Mouse (Mus musculus) right cerebral cortex, postnatal 4 days (tissue): ENCODE data around the gene Gfod2.
A peak's percentile ranks its signal among the peaks of the same experiment; 100 is the strongest.

ENCODE experiments used
- DNase-seq: peaks from one replicate; pipeline ENCODE4 v3.0.0-alpha.2; 2022

Gfod2 gene

DNA sequence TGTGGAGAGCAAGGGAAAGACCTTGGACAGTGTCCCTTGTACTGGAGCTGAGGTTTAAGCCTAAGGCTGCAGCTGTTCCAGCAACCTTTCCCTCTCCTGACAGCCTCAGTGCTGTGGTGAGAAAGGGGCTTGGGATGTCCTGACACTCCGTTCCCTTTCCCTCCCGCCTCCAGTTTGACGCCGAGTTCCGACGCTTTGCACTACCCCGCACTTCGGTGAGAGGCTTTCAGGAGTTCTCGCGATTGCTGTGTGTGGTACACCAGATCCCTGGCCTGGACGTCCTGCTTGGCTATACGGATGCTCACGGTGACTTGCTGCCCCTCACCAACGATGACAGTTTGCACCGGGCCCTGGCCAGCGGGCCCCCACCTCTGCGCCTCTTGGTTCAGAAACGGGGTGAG, 56.5 kb downstream of the Gfod2 start:
- DNase-seq = no peak

DNA sequence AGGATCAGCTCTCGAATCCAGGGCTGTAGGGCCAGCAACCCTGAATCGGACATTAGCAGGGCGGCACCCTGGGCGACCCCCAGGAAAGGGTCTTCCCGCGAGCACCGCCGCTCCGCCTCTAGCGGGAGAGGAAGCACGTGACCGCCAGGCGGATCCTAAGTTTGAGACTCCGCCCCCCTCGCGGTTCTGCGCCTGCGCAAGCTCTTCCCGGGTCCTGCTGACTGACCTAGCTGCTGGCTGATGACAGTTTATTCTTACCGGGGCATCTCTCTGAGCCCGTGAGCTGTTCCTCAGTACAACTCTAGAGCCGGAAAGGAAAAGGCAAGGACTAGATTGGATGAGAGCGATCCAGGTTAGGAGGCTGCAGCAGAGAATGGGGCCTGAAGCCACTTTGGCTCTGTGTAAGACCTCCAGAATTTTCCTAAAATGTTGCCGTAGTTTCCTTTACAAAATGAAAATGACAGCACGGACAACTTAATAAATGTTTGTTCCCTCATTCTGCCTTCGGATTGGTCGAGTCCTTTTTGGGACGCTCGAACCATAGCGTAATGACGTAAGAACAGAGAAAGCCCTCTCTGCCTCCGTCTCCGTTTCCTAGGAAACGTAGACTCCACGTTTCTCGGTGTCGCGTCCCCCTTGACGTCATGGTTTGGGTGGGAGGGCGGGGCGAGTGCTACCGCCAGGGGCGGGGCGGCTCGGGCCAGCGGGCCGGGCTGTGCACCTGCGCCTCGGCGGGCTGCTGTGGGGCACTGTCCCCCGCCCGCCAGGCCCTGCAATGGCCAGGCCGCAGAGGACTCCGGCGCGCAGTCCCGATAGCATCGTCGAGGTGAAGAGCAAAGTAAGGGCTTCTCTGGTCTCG, 57.3 kb downstream of the Gfod2 start, which contains the start of the genes Acd and Pard6a:
Gene Acd, minus strand, starts transcription at position 137 of the 859 bp plus-strand sequence.
Gene Pard6a, plus strand, starts transcription at position 183 of the 859 bp plus-strand sequence.
- peak; percentile 98 for DNase-seq

DNA sequence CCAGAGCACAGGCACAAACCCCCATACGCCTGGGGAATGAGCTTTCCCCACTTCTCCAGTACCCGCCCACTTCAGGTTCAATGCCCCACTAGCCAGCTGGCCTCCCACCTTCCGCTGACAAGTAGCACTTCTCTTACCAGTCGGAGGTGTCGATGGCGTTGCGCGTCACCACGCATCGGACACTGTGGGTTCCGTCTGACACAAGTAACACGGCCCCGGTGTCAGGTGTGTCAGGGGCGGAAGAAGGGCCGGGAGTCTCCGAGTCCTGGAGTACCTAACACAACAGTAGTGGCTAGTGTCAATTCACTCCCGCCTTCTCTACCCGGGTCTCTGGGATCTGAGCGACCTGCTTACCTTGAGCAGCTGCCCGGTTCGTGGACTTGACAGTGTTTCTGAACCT, 57.9 kb downstream of the Gfod2 start:
- peak; percentile 50 for DNase-seq

DNA sequence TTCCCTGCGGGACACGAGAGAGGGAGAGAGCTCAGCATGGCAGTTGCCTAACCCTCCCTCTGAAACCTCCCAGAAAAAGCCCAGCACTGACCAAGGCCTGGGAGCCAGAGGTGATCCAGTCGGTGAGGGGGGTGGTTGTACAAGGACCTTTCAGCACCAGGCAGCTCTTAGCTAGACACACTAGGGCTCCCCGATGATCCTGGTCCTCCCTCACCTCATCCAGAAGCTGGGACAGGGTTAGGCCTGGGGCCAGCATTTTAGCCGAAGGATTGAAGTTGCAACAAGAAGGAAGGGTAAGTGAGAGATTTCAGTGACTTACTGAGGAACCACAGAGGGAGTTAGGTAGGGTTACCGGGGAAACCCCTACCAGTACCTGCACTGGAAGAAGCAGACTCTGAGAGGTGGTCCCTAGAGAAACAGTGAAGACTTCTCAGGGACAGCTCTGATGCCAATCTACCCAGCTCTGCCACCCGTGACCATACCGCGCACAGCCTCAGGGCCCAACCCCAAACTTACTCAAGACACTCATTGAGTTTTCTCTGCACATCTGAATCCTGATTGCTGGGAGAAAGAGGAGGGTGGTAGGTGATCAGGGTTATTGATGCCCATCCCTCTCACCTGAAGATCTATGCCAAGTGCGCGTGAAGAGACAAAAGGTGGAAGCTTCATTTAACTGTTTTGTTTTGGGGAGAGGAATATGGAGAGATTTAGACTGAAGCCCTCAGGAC, 58.8 kb downstream of the Gfod2 start:
- DNase-seq = no peak

DNA sequence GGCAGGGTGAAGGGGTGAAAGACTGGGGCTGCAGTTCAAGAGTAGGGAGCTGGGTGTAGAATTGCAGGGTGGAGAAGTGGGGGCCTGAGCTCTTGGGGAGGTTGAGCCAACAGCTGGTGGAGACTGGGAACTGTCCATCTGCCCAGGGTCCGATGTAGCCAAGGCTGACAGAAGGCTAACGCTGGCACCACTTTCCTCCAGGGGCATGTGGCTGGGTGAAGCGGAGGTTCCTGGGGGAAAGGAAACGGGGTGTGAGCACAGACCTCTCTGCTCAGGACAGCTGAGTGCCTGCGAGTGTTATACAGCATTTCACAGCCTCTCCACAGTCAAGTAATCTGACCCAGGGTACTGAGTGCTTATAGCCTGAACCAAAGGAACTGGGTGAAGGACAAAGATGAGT, 59.7 kb downstream of the Gfod2 start:
- DNase-seq = no peak

DNA sequence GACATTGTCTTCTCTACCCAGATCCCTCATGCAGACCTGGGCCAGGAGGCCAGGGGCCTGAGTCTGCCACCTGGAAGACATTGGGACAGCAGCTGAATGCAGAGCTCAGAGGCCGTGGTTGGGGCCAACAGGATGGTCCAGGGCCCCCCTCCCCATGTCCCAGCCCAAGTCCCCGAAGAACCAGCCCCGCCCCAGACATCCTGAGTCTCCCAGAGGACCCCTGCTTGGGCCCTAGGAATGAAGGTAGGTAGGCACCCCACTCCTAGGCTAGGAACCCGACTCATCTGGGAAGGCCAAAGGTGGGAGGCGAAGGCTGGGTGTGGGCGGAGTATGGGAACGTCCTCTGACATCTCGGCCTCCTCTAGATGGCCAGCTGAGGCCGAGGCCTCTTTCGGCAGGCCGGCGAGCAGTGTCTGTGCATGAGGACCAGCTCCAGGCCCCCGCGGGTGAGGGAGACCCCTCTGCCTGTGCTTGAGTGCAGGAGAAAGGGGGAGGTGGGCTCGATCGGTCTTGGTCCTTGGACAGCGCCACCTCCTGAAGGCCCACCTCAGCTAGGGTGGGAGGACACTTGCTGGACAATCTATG, 61.2 kb downstream of the Gfod2 start:
- DNase-seq = no peak

DNA sequence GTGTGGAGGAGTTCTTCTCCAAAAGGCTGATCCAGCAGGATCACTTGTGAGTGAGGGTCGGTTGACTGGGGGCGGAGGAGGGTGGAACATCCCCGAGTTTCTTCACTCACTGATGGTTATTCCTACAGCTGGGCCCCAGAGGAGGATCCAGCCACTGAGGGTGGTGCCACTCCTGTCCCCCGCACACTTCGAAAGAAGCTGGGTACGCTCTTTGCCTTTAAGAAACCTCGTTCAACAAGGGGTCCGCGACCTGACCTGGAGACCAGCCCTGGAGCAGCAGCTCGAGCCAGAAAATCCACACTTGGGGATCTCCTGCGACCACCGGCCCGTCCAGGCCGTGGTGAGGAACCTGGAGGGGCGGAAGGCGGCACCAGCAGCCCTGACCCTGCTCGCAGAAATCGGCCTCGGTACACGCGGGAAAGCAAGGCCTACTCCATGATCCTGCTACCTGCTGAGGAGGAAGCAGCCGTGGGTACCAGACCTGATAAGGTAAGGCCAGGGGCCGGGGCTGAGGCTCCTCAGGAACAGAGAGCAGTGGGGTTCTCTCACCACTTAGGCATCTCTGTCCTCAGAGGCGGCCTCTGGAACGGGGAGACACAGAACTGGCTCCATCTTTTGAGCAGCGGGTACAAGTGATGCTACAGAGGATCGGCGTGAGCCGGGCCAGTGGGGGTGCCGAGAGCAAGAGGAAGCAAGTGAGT, 63.2 kb downstream of the Gfod2 start:
- DNase-seq = no peak

DNA sequence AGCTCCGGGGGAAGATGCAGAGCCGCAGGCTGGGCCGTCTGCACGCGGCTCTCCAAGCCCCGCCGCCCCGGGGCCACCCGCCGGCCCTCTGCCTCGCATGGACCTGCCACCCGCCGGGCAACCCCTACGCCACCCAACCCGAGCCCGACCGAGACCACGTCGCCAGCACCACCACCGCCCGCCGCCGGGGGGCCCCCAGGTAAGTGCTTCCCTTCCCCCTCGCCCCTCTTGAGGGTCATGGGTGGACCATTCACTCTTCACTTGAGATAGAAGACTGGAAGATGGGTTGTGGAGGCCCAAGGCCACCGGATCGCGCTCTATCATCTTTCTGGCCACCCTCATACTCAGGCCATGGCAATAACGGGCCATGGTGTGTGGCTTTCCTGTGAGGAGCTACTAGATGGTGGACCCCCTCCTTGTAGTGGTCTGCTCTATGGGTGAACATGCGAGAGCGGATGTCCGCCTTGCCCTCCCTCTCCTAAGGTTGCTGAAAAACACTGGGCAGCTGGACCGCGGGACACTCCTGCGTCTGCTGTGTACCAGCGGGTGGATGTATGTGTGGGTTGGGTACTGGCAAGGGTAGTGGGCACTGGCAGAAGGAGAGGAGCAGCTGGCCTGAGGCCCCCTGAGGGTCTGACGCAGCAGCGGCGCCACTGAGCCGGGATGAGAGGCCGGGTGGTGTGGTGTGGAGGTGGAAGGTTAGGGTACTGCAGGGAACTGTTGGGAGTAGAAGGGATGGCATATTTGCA, 64.2 kb downstream of the Gfod2 start:
- peak; percentile 66 for DNase-seq

DNA sequence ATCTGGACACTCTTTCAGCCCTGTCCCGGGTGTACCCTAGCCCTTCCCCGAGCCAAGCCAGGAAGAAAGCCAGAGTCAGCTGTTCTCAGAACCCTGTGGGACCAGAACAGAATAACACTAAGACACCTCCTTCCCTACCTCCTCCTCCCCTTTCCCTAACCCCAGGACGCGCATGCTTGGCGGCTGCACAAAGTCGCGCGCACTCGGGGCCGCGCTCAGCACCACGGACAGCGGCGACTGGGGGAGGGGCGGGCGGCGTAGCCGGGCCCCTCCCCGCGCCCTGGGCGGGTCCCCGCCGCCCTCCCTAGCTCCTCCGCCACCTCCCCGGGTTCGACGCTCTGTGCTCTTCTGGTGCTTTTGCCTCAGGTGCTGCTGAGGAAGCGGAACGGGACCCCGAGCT, 64.8 kb downstream of the Gfod2 start:
- DNase-seq = peak; percentile 85

DNA sequence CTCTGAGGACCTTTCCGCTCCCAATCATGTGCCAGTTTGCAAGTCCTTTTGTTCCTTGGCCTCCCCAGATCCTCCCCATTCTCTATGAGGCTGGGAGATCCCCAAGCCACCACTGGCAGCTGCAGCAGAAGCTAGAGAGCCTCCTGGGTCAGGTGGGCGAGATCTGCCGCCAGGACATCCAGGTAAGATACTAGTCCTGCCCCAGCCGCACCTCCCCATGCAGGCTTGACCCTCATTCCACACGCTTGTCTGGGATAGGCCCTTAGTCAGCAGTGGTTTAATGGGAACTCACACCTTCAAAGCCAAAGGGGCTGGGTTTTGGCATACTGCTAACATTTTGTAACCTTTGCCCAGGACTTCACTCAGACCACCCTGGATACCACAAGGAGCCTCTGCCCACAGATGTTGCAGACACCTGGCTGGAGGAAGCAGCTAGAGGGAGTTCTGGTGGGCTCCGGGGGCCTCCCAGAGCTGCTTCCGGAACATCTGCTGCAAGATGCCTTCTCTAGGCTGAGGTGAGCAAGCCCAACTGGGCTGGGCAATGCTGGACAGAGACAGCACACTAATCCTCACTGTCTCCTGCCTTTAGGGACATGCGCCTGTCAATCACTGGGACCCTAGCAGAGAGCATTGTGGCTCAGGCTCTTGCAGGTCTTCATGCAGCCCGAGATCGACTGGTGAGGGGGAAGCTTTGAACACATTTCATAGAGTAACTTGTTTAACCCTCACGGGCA, 65.8 kb downstream of the Gfod2 start:
- DNase-seq = no peak

DNA sequence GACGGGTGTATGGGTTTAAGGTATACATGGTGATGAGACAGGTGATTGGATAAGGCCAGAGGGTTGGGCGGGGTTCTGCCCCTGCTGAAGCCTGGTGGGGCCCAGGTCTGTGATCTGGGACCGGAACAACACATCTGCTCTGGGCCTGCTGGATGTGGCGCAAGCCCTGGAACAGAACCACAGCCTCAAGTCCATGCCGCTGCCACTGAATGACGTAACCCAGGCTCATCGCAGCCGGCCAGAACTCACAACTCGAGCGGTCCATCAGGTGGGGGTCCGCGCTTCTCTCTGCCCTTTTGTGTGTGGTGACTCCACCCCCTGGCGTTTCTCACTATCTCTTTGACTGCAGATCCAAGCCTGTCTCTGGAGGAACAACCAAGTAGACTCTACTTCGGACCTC, 67.5 kb downstream of the Gfod2 start:
- no peak for DNase-seq

DNA sequence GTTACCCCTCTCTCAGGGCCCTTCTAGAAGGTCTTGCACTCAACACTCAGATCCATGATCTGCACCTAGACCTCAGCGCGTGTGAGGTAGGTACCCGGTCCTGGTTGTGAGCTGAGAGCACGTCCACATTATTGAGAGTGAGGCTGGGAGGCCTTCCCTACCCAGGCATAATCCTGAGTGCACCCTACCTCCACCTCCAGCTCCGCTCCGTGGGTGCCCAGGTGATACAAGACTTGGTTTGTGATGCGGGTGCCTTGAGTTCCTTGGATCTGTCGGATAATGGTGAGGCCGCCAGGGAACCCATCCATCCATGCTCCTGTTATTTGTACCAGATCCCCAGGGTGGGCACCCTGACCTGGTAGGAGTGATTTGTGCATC, 68.5 kb downstream of the Gfod2 start:
- no peak for DNase-seq

DNA sequence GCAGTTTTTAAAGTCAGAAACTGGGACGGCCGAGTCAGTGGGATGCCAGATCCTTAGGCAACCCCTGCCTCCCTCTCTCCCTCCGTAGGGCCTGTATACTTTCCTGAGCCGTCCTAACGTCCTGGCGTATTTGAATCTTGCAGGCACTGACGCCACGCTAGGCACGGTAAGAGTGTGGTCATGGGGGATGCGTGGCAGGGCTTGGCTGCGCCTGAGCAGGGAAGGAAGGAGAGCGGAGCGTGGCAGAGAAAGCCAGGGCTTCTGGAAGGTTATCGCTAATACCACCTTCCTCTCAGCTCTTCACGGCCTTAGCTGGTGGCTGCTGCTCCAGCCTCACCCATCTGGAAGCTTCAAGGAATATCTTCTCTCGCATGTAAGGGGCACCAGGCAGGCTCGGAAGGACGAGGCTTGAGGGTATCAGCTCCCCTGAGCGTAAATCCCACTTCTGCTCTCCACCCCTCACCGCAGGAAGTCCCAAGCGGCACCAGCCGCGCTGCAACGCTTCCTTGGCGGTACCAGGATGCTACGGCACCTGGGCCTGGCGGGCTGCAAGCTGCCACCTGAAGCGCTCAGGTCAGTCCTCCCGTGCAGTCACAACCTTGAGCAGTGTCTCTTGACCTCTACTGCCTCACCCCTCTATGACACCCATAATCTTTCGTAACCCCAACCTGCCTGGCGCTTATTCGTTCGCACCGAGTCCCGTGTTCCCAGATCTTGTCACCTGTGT, 69.0 kb downstream of the Gfod2 start:
- DNase-seq = no peak

DNA sequence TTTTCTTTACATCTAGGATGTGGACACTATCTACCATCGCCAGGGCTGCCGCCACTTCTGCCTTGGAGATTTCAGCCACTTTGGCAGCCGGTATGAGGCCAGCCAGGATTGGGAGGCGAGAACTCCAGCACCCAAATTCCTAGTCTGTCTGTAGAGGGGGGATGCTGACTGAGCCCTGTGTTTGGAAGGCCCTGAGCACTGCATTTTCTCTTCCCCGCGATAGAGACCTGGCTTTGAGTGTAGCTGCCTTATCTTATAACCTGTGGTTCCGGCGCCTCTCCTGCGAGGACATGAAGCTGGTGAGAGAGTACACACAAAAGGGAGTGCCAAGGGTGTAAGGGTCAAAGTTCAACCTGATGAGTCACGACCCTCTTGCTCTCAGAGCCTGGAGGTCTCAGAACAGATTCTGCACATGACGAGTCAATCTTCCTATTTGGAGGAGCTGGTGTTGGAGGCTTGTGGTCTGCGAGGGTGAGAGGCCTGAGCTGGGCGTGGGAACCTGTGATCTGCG, 70.2 kb downstream of the Gfod2 start:
- no peak for DNase-seq

DNA sequence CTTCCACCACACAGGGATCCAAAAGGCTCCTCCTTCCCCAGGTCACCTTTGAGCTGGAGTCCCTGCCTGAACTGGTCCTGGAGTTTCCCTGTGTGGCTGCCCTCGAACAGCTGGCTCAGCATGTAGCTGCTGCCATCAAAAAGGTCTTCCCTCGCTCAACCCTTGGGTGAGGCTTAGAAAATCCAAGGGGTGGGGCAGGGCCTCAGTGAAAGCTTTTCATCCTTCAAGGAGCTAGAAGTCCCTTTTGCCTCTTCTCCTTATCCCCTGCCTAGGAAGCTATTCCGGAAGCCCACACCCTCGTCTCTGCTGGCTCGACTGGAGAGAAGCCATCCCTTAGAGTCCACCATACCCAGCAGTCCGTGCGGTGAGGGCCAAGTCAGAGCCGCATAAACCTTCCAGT, 71.0 kb downstream of the Gfod2 start:
- DNase-seq = no peak

DNA sequence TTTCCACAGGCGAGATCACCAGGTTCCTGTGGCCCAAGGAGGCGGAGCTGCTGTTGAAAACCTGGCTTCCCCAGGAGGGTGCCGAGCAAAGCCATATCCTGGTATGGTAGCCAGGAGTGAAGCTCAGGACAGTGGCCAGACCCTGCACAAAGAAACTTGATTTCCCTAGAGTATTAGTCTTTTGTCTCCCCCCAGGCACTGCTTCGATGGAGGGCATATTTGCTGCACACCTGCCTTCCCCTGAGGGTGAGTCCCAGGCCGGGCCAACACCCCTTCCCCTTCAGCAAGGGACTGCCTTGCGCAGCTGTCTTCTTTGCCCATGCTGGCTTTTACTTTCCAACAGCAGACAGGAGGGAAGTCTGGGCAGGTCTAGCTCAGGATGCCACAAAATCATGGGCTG, 71.9 kb downstream of the Gfod2 start:
- DNase-seq = no peak

DNA sequence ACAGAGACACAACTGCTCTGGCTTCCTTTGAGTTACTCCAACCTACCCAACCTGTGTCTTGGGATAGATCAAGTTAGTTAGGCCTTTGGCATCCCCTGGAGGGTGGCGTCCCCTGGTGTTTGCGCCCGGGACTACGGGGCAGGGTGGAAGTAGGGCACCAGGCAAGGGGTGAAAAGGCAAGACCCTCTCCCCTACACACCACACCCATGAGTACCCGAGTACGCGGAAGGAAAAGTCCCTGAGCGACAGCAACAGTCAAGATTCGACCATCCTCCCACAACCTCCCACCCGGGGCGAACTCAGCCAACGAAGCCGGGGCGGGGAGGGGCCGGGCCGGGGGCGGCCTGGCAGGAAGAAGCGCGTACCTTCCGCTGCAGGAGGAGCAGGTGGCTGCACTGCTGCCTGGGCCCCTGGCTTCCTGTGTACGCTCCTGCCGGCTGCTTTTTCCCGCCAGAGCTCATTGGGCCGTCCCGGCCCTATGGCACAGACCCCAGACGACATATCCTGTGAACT, 72.6 kb downstream of the Gfod2 start, which contains the start of gene Carmil2:
Gene Carmil2, plus strand, starts transcription at position 479 of the 513 bp plus-strand sequence.
- DNase-seq = no peak

DNA sequence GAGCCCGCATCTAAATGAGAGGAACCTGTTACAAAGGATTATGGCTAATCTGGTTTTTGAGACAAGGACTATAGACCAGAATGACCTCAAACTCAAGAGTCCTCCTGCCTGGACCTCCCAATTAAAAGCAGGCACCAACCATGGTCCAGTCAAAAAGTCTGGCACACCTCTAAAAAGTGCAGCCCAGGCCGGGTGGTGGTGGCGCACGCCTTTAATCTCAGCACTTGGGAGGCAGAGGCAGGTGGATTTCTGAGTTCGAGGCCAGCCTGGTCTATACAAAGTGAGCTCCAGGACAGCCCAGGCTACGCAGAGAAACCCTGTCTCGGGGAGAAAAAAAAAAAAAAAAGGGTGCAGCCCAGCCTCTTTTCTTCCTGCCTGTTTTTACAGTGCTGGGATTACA, 73.1 kb downstream of the Gfod2 start:
- DNase-seq = no peak

DNA sequence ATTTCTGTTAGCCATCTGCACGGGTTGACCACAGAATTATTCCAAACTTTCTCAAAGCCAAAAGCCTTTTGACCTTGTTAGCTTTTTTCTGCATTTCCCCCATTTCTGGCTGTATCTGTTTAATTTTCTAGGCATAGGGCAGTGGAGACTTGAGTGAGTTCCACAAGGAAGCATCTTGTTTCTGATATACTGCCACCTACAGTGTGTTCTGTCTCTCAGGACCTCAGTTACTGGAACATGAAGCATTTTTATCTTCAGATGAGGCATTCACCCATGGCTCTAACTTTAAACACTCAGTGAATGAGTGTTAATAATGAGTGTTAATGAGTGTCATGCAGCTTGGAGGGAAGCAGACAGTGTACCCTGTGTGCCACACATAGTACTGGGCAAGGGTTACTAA, 80.6 kb downstream of the Gfod2 start:
- no peak for DNase-seq
